Mouse (Mus musculus): ENCODE results near the gene Cyren. TPM values are rescaled to one million over a fixed set of nuclear protein-coding genes. Genes with fewer than 3 reads are reported as not detected.

Cyren gene
- polyA plus RNA-seq, 1 experiment from 2014 or later, result 13.4 TPM

DNA sequence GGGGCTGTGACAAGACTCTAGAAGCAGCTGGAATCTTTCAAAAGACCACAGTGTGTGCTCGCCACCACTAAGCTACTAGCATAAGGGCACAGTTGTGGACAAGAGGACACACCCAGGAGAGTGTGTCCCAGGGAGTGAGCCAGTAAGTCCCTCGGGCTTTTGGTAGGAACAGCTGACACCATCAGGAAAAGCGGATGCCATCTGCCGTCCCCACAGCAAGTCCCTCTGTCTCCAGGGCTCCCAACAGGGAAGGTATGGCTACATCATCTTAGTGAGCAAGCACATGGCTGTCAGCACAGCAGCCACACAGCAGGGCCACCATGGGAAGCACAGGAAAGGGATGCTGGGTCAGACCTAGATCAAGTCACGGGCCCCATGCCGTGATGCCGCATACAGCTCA, 17.7 kb upstream of the Cyren start:
- Histone ChIP-seq H3K4me3 (no peak overlapping the region), H3K9me3 (no peaks in the 10 kb centered on the region), H3K4me1 (no peaks in the 10 kb centered on the region), H3K4me2 (no peak overlapping the region), H3K27ac (no peak overlapping the region), H3K9ac (no peak overlapping the region), H3K36me3 (peaks cover 85% of the 10 kb centered on the region), H3K27me3 (no peaks in the 10 kb centered on the region)
- WGBS, result 88% methylated on average over 7 of the region's 7 CpGs
- ATAC-seq (ENCODE audit: insufficient number of reproducible peaks, low FRiP score, low TSS enrichment, low read depth), result no peak

GRCm38 (mm10) chr6:34889185-34889584, 11.3 kb upstream of the Cyren start:
- Histone ChIP-seq H3K9ac (no peak overlapping the region), H3K4me2 (no peak overlapping the region), H3K36me3 (peaks cover 87% of the 10 kb centered on the region), H3K4me1 (no peaks in the 10 kb centered on the region), H3K27me3 (no peaks in the 10 kb centered on the region), H3K4me3 (no peak overlapping the region), H3K9me3 (no peaks in the 10 kb centered on the region), H3K27ac (no peak overlapping the region)
- WGBS, result 78% methylated on average over 4 of the region's 4 CpGs
- ATAC-seq (ENCODE audit: insufficient number of reproducible peaks, low FRiP score, low TSS enrichment, low read depth), result no peak

DNA sequence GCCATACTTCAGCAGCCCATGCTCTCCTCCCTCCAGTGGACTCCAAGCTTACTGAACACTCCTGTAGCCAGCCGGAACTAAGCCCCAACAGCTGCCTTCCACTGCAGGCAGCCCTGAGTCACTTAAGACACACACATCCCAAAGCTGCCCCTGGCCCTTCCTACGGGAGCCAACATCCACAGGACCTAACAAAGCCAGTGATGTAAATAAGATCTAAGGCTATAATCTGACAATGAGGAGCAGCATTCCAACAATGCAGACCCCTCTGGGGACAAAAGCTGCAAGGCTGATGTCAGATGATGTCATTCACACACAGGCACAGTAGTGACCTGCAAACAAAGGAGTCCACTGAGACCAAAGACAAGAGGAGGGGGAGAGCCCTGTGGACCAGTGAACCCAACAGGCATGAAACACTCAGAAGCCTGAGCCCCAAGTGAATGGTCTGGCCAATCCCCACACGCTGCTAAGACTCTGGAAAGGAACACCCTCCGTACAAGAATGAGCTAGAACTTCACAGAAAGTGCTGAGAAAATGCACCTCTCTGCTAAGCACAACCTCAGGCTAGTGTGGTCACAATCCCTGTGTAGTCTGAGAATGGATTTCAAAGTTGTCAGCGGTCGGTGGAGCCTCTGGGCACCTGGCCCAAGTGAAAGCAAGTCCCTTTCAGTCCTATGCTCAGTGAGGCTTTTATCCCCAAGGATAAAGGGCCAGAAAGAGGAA, 9.4 kb upstream of the Cyren start:
- no peak overlapping the region for H3K4me2 ChIP-seq
- no peak overlapping the region; the same call in 1 of the 2 replicates for H3K27ac ChIP-seq
- peaks cover 81% of the 10 kb centered on the region for H3K36me3 ChIP-seq
- WGBS, result 81% methylated on average over 6 of the region's 6 CpGs
- no peaks in the 10 kb centered on the region for H3K9me3 ChIP-seq
- no peak overlapping the region for H3K9ac ChIP-seq
- no peak overlapping the region for H3K4me3 ChIP-seq
- H3K27me3 ChIP-seq, result no peaks in the 10 kb centered on the region
- no peaks in the 10 kb centered on the region for H3K4me1 ChIP-seq
- 0 out of 2 replicates have a peak, but pooled peaks have one; percentile 65 for ATAC-seq (ENCODE audit: insufficient number of reproducible peaks, low FRiP score, low TSS enrichment, low read depth)

- H3K36me3 ChIP-seq, result peaks cover 71% of the 10 kb centered on the region
These were observed 6.9 kb upstream of the Cyren start for GRCm38 (mm10) chr6:34884724-34885123.

DNA sequence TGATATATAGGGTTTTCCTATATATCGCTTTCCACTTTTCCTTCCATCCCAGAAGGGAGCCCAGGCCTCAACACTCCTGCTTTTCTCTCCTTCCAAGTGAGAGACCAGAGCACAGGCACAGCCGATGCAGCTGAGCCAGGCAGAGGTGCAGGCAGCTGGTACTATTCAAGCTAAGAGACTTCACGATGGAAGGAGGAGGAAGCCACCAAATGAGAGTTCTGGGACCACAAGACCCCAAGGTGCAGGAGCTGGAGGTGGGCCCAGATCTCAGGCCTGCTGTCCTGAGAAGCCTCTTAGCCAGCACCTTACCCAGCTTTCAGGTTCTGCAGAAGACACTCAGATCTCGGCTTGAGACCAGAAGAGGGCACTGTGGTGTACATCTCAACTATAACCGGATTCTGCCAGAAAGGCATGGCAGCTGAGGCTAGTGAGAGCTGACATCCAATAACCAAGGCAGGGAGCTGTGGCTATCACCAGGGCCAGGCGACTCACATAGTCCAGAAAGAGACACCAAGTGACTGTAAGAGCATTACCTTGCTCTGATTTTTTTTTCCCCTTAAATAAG, 2.1 kb upstream of the Cyren start:
- Histone ChIP-seq H3K4me3 (no peak overlapping the region), H3K27ac (no peak overlapping the region), H3K27me3 (no peaks in the 10 kb centered on the region), H3K9me3 (no peaks in the 10 kb centered on the region), H3K4me1 (peaks cover 24% of the 10 kb centered on the region), H3K9ac (no peak overlapping the region), H3K36me3 (peaks cover 35% of the 10 kb centered on the region), H3K4me2 (no peak overlapping the region)
- 61% methylated on average over 6 of the region's 6 CpGs for WGBS
- no peak for ATAC-seq (ENCODE audit: insufficient number of reproducible peaks, low FRiP score, low TSS enrichment, low read depth)

More at GRCm38 (mm10) chr6:34884724-34885123, 6.9 kb upstream of the Cyren start:
- Histone ChIP-seq H3K27me3 (no peaks in the 10 kb centered on the region), H3K27ac (no peak overlapping the region), H3K4me3 (no peak overlapping the region), H3K9ac (no peak overlapping the region), H3K4me2 (no peak overlapping the region), H3K9me3 (no peaks in the 10 kb centered on the region), H3K4me1 (no peaks in the 10 kb centered on the region)
- 81% methylated on average over 7 of the region's 7 CpGs for whole genome bisulfite sequencing
- no peak for ATAC-seq (ENCODE audit: insufficient number of reproducible peaks, low FRiP score, low TSS enrichment, low read depth)

- Histone ChIP-seq H3K4me1 (peaks cover 27% of the 10 kb centered on the region), H3K36me3 (peaks cover 27% of the 10 kb centered on the region), H3K27ac (0 out of 2 replicates have a peak overlapping the region, but pooled peaks have one; percentile 6), H3K4me3 (no peak overlapping the region), H3K9ac (no peak overlapping the region), H3K4me2 (no peak overlapping the region), H3K9me3 (no peaks in the 10 kb centered on the region), H3K27me3 (no peaks in the 10 kb centered on the region)
- ATAC-seq (ENCODE audit: insufficient number of reproducible peaks, low FRiP score, low TSS enrichment, low read depth), result no peak
- WGBS, result 77% methylated on average over 16 of the region's 16 CpGs
These were observed 1.4 kb upstream of the Cyren start for GRCm38 (mm10) chr6:34879101-34879740.

GRCm38 (mm10) chr6:34876835-34877156, 1.1 kb downstream of the Cyren start:
- Histone ChIP-seq H3K27ac (no peak overlapping the region), H3K4me2 (peak overlapping the region; percentile 56), H3K4me3 (peak overlapping the region; percentile 64), H3K9ac (peak overlapping the region; percentile 74; the same call in 1 of the 2 replicates), H3K4me1 (peaks cover 27% of the 10 kb centered on the region), H3K9me3 (no peaks in the 10 kb centered on the region), H3K36me3 (peaks cover 21% of the 10 kb centered on the region), H3K27me3 (no peaks in the 10 kb centered on the region)
- ATAC-seq (ENCODE audit: insufficient number of reproducible peaks, low FRiP score, low TSS enrichment, low read depth), result no peak
- WGBS, result 34% methylated on average over 2 of the region's 2 CpGs

DNA sequence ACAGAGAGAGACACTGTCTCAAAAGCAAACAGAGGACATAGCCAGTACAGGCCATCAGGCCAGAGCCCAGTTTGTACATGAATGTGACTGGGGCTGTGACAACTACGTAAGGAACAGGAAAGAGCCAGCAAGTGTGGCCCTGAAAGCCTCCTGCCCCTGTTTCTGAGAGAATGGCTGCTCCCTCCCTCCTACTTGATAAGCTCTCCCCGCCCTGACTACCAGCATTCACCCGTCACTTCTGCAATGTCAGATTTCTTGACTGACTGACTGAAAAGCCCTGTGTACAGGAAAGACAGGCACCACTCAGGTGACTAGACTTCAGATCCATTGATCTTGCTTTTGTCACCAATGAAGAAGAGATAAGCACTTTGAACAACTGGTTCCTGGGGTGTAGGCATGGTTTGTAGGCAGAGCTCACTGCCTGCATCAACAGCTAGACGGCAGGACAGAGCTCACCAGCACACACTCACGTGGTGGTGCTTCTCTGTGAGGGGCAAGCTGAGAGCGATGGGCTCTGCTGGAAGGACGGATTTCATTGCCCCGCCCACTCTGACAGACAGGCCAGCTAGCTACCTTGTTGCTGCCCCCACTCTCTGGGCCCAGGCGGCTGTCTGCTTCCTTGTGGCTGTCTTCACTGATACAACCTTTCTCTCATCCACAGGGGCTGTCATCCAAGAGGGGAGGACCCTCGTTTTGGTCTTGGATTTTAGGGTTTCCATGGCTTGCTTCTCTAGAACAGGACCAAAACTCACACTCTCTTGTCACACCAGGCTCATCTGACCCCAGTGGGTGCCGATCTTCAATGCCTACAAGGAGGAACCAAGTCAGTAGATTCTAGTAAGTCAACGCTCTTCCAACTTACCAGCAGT, 1.7 kb downstream of the Cyren start:
- Histone ChIP-seq H3K4me2 (peak overlapping the region; percentile 56; the same call in 1 of the 2 replicates), H3K9me3 (no peaks in the 10 kb centered on the region), H3K36me3 (peaks cover 21% of the 10 kb centered on the region), H3K9ac (0 out of 2 replicates have a peak overlapping the region, but pooled peaks have one; percentile 74), H3K27me3 (no peaks in the 10 kb centered on the region), H3K4me3 (0 out of 2 replicates have a peak overlapping the region, but pooled peaks have one; percentile 64), H3K4me1 (peaks cover 28% of the 10 kb centered on the region), H3K27ac (no peak overlapping the region)
- no peak for ATAC-seq (ENCODE audit: insufficient number of reproducible peaks, low FRiP score, low TSS enrichment, low read depth)
- 59% methylated on average over 12 of the region's 12 CpGs for WGBS

DNA sequence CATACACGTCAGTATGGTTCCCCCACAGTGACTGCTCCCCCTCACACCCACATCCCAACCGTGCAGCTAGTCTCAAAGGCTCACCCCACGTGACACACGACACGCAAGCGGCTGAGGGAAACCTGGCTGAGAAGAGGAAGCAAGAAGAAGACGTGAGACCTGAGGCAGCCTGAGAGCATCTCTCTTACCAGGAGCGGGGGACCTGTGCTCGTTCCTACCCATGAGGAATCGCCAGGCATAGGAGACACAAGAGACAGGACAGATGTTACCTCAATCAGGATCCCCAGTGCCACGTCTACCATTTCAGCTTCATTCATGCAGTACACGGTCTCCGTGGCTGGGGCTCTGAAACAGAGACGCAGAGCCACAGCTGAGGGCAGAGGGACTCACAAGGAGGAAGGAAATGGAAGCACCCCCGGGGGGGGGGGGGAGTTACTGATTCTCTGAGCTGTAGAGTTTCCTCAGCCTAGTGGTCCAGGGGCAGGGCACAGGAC, 2.5 kb downstream of the Cyren start:
- no peak overlapping the region for H3K27ac ChIP-seq
- no peak overlapping the region for H3K4me3 ChIP-seq
- H3K9ac ChIP-seq, result no peak overlapping the region
- WGBS, result 86% methylated on average over 15 of the region's 15 CpGs
- H3K36me3 ChIP-seq, result peaks cover 12% of the 10 kb centered on the region
- no peak overlapping the region for H3K4me2 ChIP-seq
- no peaks in the 10 kb centered on the region for H3K27me3 ChIP-seq
- no peak for ATAC-seq (ENCODE audit: insufficient number of reproducible peaks, low FRiP score, low TSS enrichment, low read depth)
- peaks cover 36% of the 10 kb centered on the region for H3K4me1 ChIP-seq
- no peaks in the 10 kb centered on the region for H3K9me3 ChIP-seq

- Histone ChIP-seq H3K4me1 (peaks cover 43% of the 10 kb centered on the region), H3K27me3 (no peaks in the 10 kb centered on the region), H3K9me3 (no peaks in the 10 kb centered on the region), H3K4me2 (no peak overlapping the region), H3K27ac (no peak overlapping the region; the same call in none of the 2 replicates), H3K9ac (no peak overlapping the region), H3K36me3 (peaks cover 8% of the 10 kb centered on the region; the same call in 1 of the 2 replicates), H3K4me3 (no peak overlapping the region)
- 70% methylated on average over 21 of the region's 21 CpGs for WGBS
- no peak for ATAC-seq (ENCODE audit: insufficient number of reproducible peaks, low FRiP score, low TSS enrichment, low read depth)
These were observed 3.5 kb downstream of the Cyren start for GRCm38 (mm10) chr6:34874101-34874921.

DNA sequence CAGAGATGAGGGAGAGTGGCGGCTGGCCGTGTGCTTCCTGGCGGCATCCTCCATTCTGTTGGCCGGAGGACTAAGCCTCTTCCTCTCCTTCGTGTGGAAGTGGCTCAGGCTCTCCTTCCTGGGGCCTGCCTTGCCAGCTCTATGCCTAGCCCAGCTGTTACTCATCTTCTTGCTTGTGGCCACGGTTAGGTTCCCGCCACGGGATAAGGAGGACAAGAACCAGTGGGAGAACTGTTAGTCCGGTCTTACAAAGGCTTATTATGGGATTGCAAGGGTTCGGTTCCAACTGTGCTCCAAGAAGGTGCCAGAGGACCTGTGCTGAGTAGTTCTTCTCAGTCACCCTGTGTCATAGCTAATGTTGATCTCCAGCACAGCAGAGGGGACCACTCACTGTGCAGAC, 5.0 kb downstream of the Cyren start:
- no peak for ATAC-seq (ENCODE audit: insufficient number of reproducible peaks, low FRiP score, low TSS enrichment, low read depth)
- WGBS, result 82% methylated on average over 10 of the region's 10 CpGs
- no peaks in the 10 kb centered on the region for H3K27me3 ChIP-seq
- peaks cover 33% of the 10 kb centered on the region for H3K4me1 ChIP-seq
- no peak overlapping the region for H3K4me3 ChIP-seq
- H3K36me3 ChIP-seq, result peaks cover 8% of the 10 kb centered on the region; the same call in 1 of the 2 replicates
- no peak overlapping the region for H3K4me2 ChIP-seq
- H3K9me3 ChIP-seq, result no peaks in the 10 kb centered on the region
- H3K27ac ChIP-seq, result no peak overlapping the region
- no peak overlapping the region for H3K9ac ChIP-seq
